Mouse (Mus musculus) lung, embryonic 16.5 days (tissue): ENCODE measurements around the gene Mybbp1a. TPM values are rescaled to one million over a fixed set of nuclear protein-coding genes. Genes with fewer than 3 reads are reported as not detected.

ENCODE experiments used
- ATAC-seq: fragments of 200-750 bp; cut with Nextera tagmentation; 2 replicates; pipeline ENCODE4 v1.8.0; 2017; ENCODE audit warnings: low read depth, mild to moderate bottlenecking, moderate library complexity
- H3K27ac ChIP-seq: fragments of 300-500 bp; sonication (generic); 2 replicates; pipeline ENCODE4 v1.5.1; 2014; ENCODE audit warnings: mild to moderate bottlenecking, control low read depth, low read length
- H3K27me3 ChIP-seq: fragments of 300-500 bp; sonication (generic); 2 replicates; pipeline ENCODE4 v1.6.1; 2014; ENCODE audit warnings: low read depth, low read length, mixed read lengths; ENCODE audit not compliant: control insufficient read depth, insufficient read depth
- H3K36me3 ChIP-seq: fragments of 300-500 bp; sonication (generic); 2 replicates; pipeline ENCODE4 v1.6.1; 2014; ENCODE audit warnings: low read length; ENCODE audit not compliant: control insufficient read depth, insufficient read depth
- H3K4me1 ChIP-seq: fragments of 300-500 bp; sonication (generic); replicated peaks from 2 replicates; pipeline ENCODE4 v1.6.1; 2014; ENCODE audit warnings: low read length, mixed read lengths; ENCODE audit not compliant: control insufficient read depth, insufficient read depth
- H3K4me2 ChIP-seq: fragments of 300-500 bp; sonication (generic); 2 replicates; pipeline ENCODE4 v1.6.1; 2014; ENCODE audit warnings: low read depth, low read length, control low read depth
- H3K4me3 ChIP-seq: fragments of 300-500 bp; sonication (generic); 2 replicates; pipeline ENCODE4 v1.5.1; 2014; ENCODE audit warnings: mild to moderate bottlenecking, low read length, control low read depth
- H3K9ac ChIP-seq: fragments of 300-500 bp; sonication (generic); 2 replicates; pipeline ENCODE4 v1.6.1; 2014; ENCODE audit warnings: low read length, control low read depth
- H3K9me3 ChIP-seq: fragments of 300-500 bp; sonication (generic); 2 replicates; pipeline ENCODE4 v1.6.1; 2016; ENCODE audit warnings: low read length; ENCODE audit not compliant: control insufficient read depth
- WGBS: fragments of 180-500 bp; shearing (Covaris S2); extraction: QIAGEN DNeasy Blood & Tissue Kit; methylation state at CpG from one replicate; pipeline ENCODE4 v1.1.7; 2014; 5-methylcytosine and 5-hydroxymethylcytosine counted together
- polyA plus RNA-seq: library from polyadenylated mRNA; unstranded; fragments of >200 nt; fragmentation: Nextera tagmentation; extraction: Ambion mirVana; gene quantifications from 2 replicates; pipeline ENCODE4 v1.2.1, GENCODE M21; 2015

Gene Mybbp1a
- 106 and 126 TPM in 2 replicates for polyA plus RNA-seq

DNA sequence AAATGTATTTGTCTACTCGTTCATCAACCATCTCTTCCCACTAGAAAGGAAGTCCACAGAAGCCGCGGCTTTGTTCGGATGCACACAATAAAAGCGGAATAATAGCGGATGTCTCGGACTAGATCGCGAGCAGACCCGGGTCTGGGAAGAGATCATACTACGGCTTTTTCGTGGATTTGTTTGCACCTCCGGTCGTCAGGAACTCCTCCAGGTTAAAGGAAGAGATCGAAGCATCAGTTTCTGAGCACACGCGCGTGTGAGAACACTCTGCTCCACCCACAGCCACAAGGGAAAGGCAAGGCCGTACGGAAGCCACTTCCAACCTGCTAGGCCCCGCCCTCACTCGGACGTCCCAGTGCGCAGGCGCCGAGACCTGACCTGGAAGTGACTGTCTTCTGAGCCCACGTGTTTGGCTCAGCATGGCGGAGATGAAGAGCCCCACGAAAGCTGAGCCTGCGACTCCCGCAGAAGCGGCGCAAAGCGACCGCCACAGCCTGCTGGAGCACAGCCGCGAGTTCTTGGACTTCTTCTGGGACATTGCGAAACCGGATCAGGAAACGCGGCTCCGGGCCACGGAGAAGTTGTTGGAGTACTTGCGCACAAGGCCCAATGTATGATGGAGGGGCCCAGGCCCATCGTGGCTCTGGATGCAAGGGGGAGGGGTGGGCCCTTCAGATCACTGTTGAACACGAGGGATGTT lies at the start of gene Mybbp1a:
Mybbp1a (plus strand) TSS at position 391 of the 700 bp plus-strand sequence.
- H3K27me3 ChIP-seq = no peaks in the 10 kb centered on the region
- peaks cover 13% of the 10 kb centered on the region for H3K4me1 ChIP-seq
- H3K4me2 ChIP-seq = peak within 1 kb of the TSS; percentile 98
- peak within 1 kb of the TSS; percentile 92 for H3K9ac ChIP-seq
- no peaks in the 10 kb centered on the region for H3K9me3 ChIP-seq
- peak; percentile 96 for ATAC-seq
- H3K4me3 ChIP-seq = peak within 1 kb of the TSS; percentile 97
- peak within 1 kb of the TSS; percentile 94 for H3K27ac ChIP-seq
- H3K36me3 ChIP-seq = peaks cover 37% of the 10 kb centered on the region
- WGBS = under 1% methylated on average over 46 of the region's 46 CpGs

DNA sequence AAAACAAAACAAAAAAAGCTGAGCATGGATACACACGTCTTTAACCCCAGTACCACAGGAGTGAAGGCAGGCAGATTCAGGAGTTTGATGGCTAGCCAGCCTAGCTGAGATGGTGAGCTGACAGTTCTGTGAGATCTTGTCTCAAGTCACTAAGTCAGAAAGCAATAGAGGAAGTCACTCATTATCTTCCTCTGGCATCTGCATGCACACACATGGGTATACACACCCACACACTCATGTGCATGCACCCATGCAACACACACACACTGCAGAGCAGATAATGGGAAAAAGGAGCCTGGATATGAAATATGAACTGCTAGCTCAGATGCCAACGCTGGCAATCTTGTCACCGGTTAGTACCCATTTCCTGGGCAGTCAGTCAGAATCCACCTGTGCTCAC lies 47.9 kb upstream of the Mybbp1a start:
- H3K9ac ChIP-seq = no peak overlapping the region
- no peak overlapping the region for H3K4me3 ChIP-seq
- peaks cover 41% of the 10 kb centered on the region for H3K4me1 ChIP-seq
- H3K9me3 ChIP-seq = no peaks in the 10 kb centered on the region
- 55% methylated on average over 3 of the region's 3 CpGs for WGBS
- peaks cover 13% of the 10 kb centered on the region for H3K36me3 ChIP-seq
- no peak overlapping the region for H3K4me2 ChIP-seq
- no peaks in the 10 kb centered on the region for H3K27me3 ChIP-seq
- H3K27ac ChIP-seq = peak overlapping the region; percentile 67
- no peak for ATAC-seq

DNA sequence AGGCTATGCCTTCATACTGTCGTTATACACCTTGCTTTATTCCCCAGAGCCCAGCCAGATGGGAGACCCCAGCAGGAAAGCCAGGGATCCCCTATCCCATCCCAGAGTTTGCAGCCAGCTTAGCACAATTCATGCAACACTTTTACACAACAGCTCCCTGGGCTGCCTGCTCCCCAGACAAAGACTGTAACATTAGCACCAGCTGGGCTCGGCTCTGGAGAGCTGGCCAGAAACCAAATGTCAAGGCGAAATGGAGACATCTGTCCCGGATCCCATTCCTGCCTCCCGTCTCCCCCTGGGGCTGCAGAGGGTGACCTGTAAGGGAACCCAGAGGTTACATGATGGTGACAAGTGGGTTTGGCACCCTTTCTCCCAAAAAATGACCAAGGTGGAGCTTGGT lies 47.5 kb upstream of the Mybbp1a start:
- H3K4me3 ChIP-seq = no peak overlapping the region
- H3K4me2 ChIP-seq = no peak overlapping the region
- H3K27me3 ChIP-seq = no peaks in the 10 kb centered on the region
- H3K36me3 ChIP-seq = peaks cover 11% of the 10 kb centered on the region
- 48% methylated on average over 5 of the region's 5 CpGs for WGBS
- no peaks in the 10 kb centered on the region for H3K9me3 ChIP-seq
- H3K27ac ChIP-seq = peak overlapping the region; percentile 67
- H3K9ac ChIP-seq = no peak overlapping the region
- peaks cover 43% of the 10 kb centered on the region for H3K4me1 ChIP-seq
- ATAC-seq = peak; percentile 26

DNA sequence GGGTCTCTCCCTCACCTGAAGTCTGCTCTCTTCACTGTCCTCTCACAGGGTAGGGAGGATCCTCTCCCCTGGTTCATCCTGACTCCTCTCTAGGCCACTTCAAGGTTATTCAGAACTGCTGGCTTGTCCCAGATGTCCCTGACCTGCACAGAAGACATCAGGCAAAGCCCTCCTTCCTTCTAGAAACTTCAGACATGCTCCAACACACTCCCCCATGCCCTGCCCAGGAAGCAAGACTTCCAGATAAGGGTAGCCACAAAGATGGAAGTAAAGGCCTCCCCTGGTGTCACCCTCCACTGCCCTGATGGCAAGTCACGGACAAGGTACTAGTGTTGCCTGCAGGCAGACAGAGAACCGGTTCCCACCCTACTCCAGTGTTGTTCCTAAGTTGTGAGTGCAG lies 46.5 kb upstream of the Mybbp1a start:
- ATAC-seq = no peak
- no peak overlapping the region for H3K9ac ChIP-seq
- 62% methylated on average over 2 of the region's 2 CpGs for WGBS

DNA sequence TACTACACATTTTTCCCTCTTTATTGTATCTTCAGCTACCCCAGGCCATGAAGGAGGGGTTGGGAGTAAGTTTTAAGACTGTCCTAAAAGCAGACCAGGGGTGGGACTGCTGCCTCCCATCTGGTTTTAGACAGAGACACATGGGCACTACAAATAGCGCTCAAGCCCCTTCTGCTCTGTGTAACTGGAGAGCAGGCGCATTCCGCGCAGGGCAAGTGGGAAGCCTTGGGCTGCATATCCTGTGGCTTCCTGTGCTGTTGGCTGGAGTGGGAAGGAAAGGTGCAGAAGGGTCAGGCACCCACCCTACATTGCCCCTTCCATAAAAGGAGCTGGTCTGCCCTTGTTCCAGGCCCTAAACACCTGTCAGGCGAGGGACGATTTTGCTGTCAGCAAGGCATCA lies 45.5 kb upstream of the Mybbp1a start:
- WGBS = 54% methylated on average over 6 of the region's 6 CpGs
- Histone ChIP-seq H3K9ac (no peak overlapping the region), H3K4me1 (peaks cover 38% of the 10 kb centered on the region), H3K4me2 (no peak overlapping the region), H3K36me3 (peaks cover 20% of the 10 kb centered on the region), H3K4me3 (no peak overlapping the region), H3K27me3 (no peaks in the 10 kb centered on the region), H3K9me3 (no peaks in the 10 kb centered on the region), H3K27ac (peak overlapping the region; percentile 94)
- no peak for ATAC-seq

More for the DNA sequence above, 46.5 kb upstream of the Mybbp1a start:
- Histone ChIP-seq H3K27me3 (no peaks in the 10 kb centered on the region), H3K4me2 (no peak overlapping the region), H3K27ac (no peak overlapping the region; the same call in 1 of the 2 replicates), H3K36me3 (peaks cover 14% of the 10 kb centered on the region), H3K4me3 (no peak overlapping the region), H3K4me1 (peaks cover 42% of the 10 kb centered on the region), H3K9me3 (no peaks in the 10 kb centered on the region)

DNA sequence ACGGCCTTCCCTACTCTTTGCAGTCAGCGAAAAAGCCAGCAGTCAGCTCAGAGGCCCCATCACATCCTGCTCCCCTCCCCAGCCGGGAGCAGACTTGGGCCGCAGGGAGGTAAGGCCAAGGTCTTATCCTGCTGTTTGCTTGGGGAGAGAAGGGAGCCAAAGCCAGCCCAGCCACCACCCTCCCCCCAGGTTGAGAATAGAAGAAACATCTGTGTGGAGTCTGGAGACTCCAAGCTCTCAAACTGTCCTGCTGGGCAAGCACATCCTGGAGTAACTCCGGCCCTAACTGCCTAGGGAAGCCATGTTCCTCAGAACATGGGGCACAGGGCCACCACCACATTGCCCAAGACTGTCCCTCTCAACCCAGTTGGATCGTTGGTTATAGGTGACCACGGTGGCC lies 44.5 kb upstream of the Mybbp1a start:
- Histone ChIP-seq H3K27me3 (no peaks in the 10 kb centered on the region), H3K36me3 (peaks cover 17% of the 10 kb centered on the region), H3K9me3 (no peaks in the 10 kb centered on the region), H3K27ac (peak overlapping the region; percentile 94), H3K4me1 (peaks cover 43% of the 10 kb centered on the region), H3K4me3 (no peak overlapping the region), H3K4me2 (peak overlapping the region; percentile 15; the same call in 1 of the 2 replicates), H3K9ac (no peak overlapping the region)
- peak; percentile 76 for ATAC-seq
- WGBS = 32% methylated on average over 7 of the region's 7 CpGs

DNA sequence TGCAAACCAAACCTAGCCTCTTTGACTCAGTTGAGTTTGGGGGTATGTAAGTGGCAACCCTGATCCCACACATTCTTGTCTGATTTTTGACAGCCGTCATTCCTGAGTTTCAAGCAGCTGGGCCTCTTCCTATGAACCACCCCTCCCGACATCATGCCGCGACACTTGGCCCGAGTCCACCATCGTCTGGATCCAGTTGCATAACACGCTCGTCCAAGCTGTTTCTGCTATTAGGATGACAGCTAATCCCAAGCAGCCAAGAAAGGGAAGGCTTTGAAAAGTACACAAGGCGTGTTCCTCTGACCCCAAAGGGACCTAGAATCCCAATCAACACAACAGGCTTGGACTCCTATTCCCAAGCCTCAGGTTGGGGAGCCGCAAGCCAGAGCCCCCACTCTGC lies 44.1 kb upstream of the Mybbp1a start:
- peak; percentile 86 for ATAC-seq
- Histone ChIP-seq H3K9ac (no peak overlapping the region), H3K4me2 (peak overlapping the region; percentile 15; the same call in 1 of the 2 replicates), H3K27me3 (no peaks in the 10 kb centered on the region), H3K4me3 (no peak overlapping the region), H3K4me1 (peaks cover 46% of the 10 kb centered on the region), H3K9me3 (no peaks in the 10 kb centered on the region), H3K36me3 (peaks cover 17% of the 10 kb centered on the region), H3K27ac (peak overlapping the region; percentile 94)
- WGBS = 29% methylated on average over 10 of the region's 10 CpGs

DNA sequence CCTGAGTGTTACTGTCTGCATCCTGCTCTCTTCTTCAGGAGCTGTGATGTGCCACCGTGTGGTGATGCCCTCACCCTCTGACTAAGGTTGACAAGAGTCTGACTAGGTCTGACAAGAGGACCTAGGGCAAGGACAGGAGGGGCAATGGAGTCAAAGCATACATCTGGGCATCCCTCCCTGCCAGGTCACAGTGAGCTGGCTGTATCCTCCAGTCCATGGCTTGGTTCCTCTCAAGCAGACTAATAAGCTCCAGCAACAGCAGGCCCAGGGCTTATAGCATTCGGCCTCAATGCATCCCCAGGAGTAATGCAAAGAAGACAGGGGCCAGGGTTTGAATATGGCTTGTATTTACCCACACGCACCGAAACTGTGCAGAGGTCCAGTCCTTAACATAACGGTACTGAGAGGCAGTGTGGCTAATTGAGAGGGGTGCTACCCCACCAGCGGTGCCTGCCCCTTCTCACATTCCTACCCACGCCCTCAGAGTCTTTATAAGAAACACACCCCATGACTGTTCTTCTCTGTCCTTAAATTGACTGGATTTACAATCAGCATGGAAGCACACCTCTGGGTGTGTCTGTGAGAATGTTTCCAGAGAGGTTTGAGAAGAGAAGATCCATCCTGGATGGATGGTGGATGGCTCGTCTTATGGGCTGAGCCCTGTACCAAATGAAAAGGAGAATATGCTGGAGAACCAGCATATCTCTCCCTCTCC lies 43.2 kb upstream of the Mybbp1a start:
- Histone ChIP-seq H3K27me3 (no peaks in the 10 kb centered on the region), H3K9ac (peak overlapping the region; percentile 39), H3K36me3 (peaks cover 19% of the 10 kb centered on the region), H3K4me2 (no peak overlapping the region), H3K4me1 (peaks cover 53% of the 10 kb centered on the region), H3K9me3 (no peaks in the 10 kb centered on the region), H3K27ac (peak overlapping the region; percentile 93), H3K4me3 (no peak overlapping the region)
- ATAC-seq = 0 out of 2 replicates have a peak, but pooled peaks have one; percentile 3
- 68% methylated on average over 8 of the region's 8 CpGs for WGBS

DNA sequence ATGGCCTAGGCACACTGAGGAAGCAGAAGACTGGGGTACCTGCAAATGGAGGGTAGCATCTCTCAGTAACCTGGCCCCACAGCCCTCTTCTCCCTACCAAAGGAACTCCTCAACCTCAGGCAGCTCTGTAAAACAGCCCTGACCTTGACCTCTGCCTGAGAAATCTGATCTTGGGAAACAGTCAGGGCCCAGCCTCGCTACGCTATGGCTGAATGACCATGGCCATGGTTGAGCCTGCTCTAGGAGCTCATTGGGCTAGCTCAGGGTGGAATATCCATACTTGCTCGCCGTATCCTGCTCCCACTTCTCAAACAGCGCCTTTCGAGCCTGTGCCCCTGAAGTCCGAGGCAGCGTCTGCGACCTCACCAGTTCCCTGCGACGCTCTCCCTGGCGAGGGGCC lies 40.1 kb upstream of the Mybbp1a start:
- 64% methylated on average over 12 of the region's 12 CpGs for WGBS
- Histone ChIP-seq H3K36me3 (peaks cover 19% of the 10 kb centered on the region), H3K4me1 (peaks cover 55% of the 10 kb centered on the region), H3K27me3 (no peaks in the 10 kb centered on the region), H3K4me3 (no peak overlapping the region), H3K27ac (peak overlapping the region; percentile 83), H3K9ac (no peak overlapping the region), H3K9me3 (no peaks in the 10 kb centered on the region), H3K4me2 (no peak overlapping the region)
- ATAC-seq = no peak
